Mouse (Mus musculus): ENCODE measurements at regions not wholly inside any gene's neighbourhood (a gene's known extent, or its start where the extent isn't known, plus 50 kb on each side); places are given as distances from the start of the nearest gene placed in this dataset.

- no peak for DNase-seq (ENCODE audit: low read depth)
These were observed 92.5 kb upstream of the Smad3 start for GRCm38 (mm10) chr9:63850316-63850693.

- no peak for DNase-seq (ENCODE audit: low read depth)
These were observed 91.9 kb upstream of the Smad3 start for GRCm38 (mm10) chr9:63849564-63850315.

- DNase-seq (ENCODE audit: low read depth): peak; percentile 68
These were observed 86.2 kb upstream of the Smad3 start for GRCm38 (mm10) chr9:63843883-63844485.

GRCm38 (mm10) chr9:63843431-63843830 is 85.6 kb upstream of the Smad3 start:
- no peak for DNase-seq (ENCODE audit: low read depth)

GRCm38 (mm10) chr9:63841102-63841501 is 83.3 kb upstream of the Smad3 start:
- no peak for DNase-seq (ENCODE audit: low read depth)

GRCm38 (mm10) chr9:63838996-63839772 is 81.4 kb upstream of the Smad3 start:
- no peak for DNase-seq (ENCODE audit: low read depth)

GRCm38 (mm10) chr9:63837552-63837951 is 79.8 kb upstream of the Smad3 start:
- DNase-seq (ENCODE audit: low read depth): no peak

- no peak for DNase-seq (ENCODE audit: low read depth)
These were observed 78.9 kb upstream of the Smad3 start for GRCm38 (mm10) chr9:63836565-63837284.

- DNase-seq (ENCODE audit: low read depth): no peak
These were observed 78.2 kb upstream of the Smad3 start for GRCm38 (mm10) chr9:63836036-63836435.

- no peak for DNase-seq (ENCODE audit: low read depth)
These were observed 76.6 kb upstream of the Smad3 start for GRCm38 (mm10) chr9:63834416-63834815.

GRCm38 (mm10) chr9:63818163-63818562 is 60.4 kb upstream of the Smad3 start:
- DNase-seq (ENCODE audit: low read depth): no peak

GRCm38 (mm10) chr9:63816540-63816939 is 58.7 kb upstream of the Smad3 start:
- peak; percentile 19 for DNase-seq (ENCODE audit: low read depth)

- no peak for DNase-seq (ENCODE audit: low read depth)
These were observed 52.2 kb upstream of the Smad3 start for GRCm38 (mm10) chr9:63809901-63810587.
